ENCODE assay signal across 17 mouse cellular contexts in genomic region chr11:38075171-38075732, GRCm38 (mm10).
DNase-seq lines count a peak whose midpoint lies in the region; ATAC-seq and TF ChIP-seq lines count a peak whose summit lies in the region.
"Had no signal": no experiment of that assay in that cellular context is flagged by ENCODE, and none has a peak within 500 bp of the region (broad histone marks: within the 10 kb centered on the region; RNA-seq: fewer than 3 reads in every experiment).

No protein-coding gene starts in this region.

- no peaks in the 10 kb centered on the region for H3K9me3 ChIP-seq in forebrain, embryonic 15.5 days
- H3K9me3 ChIP-seq in forebrain, embryonic 11.5 days (ENCODE audit: control insufficient read depth, low read length) = no peaks in the 10 kb centered on the region
- H3K9me3 ChIP-seq in lung, embryonic 14.5 days (ENCODE audit: low read depth, low read length) = no peaks in the 10 kb centered on the region
- no peaks in the 10 kb centered on the region for H3K9me3 ChIP-seq in forebrain, embryonic 16.5 days (ENCODE audit: control insufficient read depth, low read length)
- H3K9me3 ChIP-seq in neural tube, embryonic 14.5 days (ENCODE audit: control insufficient read depth, low read length) = no peaks in the 10 kb centered on the region
- H3K9me3 ChIP-seq: embryonic facial prominence, embryonic 15.5 days had no signal

- no peak overlapping the region for H3K27ac ChIP-seq in forebrain, embryonic 15.5 days (replicated peaks)
- H3K27ac ChIP-seq in forebrain, embryonic 11.5 days (ENCODE audit: low read depth, low read length) = no peak overlapping the region
- no peak overlapping the region for H3K27ac ChIP-seq in lung, embryonic 14.5 days (ENCODE audit: low read depth)
- H3K27ac ChIP-seq in forebrain, embryonic 16.5 days (ENCODE audit: low read length) = no peak overlapping the region
- H3K27ac ChIP-seq in neural tube, embryonic 14.5 days (ENCODE audit: low read depth, low read length) = no peak overlapping the region
- H3K27ac ChIP-seq: embryonic facial prominence, embryonic 15.5 days; macrophage had no signal

- ATAC-seq in forebrain, embryonic 15.5 days (replicated peaks) = peak; percentile 41; the same call in 1 of the 2 replicates
- no peak for ATAC-seq in forebrain, embryonic 11.5 days (replicated peaks; ENCODE audit: low FRiP score)
- ATAC-seq in lung, embryonic 14.5 days (ENCODE audit: insufficient read depth) = no peak
- peak; percentile 61; the same call in 1 of the 2 replicates for ATAC-seq in forebrain, embryonic 16.5 days
- ATAC-seq in neural tube, embryonic 14.5 days (ENCODE audit: low read depth) = peak; percentile 70
- ATAC-seq: intestine, embryonic 16.5 days had no signal

- no peaks in the 10 kb centered on the region for H3K27me3 ChIP-seq in forebrain, embryonic 15.5 days
- H3K27me3 ChIP-seq in forebrain, embryonic 11.5 days (ENCODE audit: control insufficient read depth, insufficient read depth, low read length) = no peaks in the 10 kb centered on the region
- H3K27me3 ChIP-seq in lung, embryonic 14.5 days (ENCODE audit: insufficient read depth, low read length) = no peaks in the 10 kb centered on the region
- no peaks in the 10 kb centered on the region for H3K27me3 ChIP-seq in forebrain, embryonic 16.5 days (replicated peaks; ENCODE audit: control insufficient read depth, insufficient read depth, low read length)
- no peaks in the 10 kb centered on the region for H3K27me3 ChIP-seq in neural tube, embryonic 14.5 days (ENCODE audit: control insufficient read depth, insufficient read depth, low read length)
- H3K27me3 ChIP-seq: embryonic facial prominence, embryonic 15.5 days had no signal

- DNase-seq in forebrain, embryonic 11.5 days (ENCODE audit: low spot score) = no peak
- DNase-seq in lung, embryonic 14.5 days = peak; percentile 22
- no peak for DNase-seq in lung, postnatal 10 days
- no peak for DNase-seq in urinary bladder, postnatal 36 days (ENCODE audit: low spot score in 2 of 2)
- DNase-seq in cerebellum, adult 8-10 months = no peak
- DNase-seq: B cell, adult 2 months; cerebellum, adult 2 months; gastrocnemius, postnatal 25 days; heart, postnatal 14 days; right cerebral cortex, postnatal 25 days; thymus, postnatal 4 days had no signal

- no peak for TF ChIP-seq CTCF in lung, embryonic 14.5 days (IDR thresholded peaks at IDR 0.05; ENCODE audit: low read depth)

- no peak overlapping the region for H3K9ac ChIP-seq in forebrain, embryonic 15.5 days (replicated peaks)
- no peak overlapping the region for H3K9ac ChIP-seq in forebrain, embryonic 11.5 days (ENCODE audit: low read length)
- H3K9ac ChIP-seq in lung, embryonic 14.5 days = no peak overlapping the region
- no peak overlapping the region for H3K9ac ChIP-seq in forebrain, embryonic 16.5 days (replicated peaks; ENCODE audit: low read depth, low read length)
- no peak overlapping the region for H3K9ac ChIP-seq in neural tube, embryonic 14.5 days (replicated peaks; ENCODE audit: low read depth, low read length)
- H3K9ac ChIP-seq: embryonic facial prominence, embryonic 15.5 days had no signal

- H3K4me1 ChIP-seq in forebrain, embryonic 15.5 days = peaks cover 6% of the 10 kb centered on the region; the same call in 1 of the 2 replicates
- no peaks in the 10 kb centered on the region for H3K4me1 ChIP-seq in forebrain, embryonic 11.5 days (replicated peaks; ENCODE audit: control insufficient read depth, insufficient read depth, low read length)
- no peaks in the 10 kb centered on the region for H3K4me1 ChIP-seq in lung, embryonic 14.5 days (ENCODE audit: insufficient read depth)
- peaks cover 3% of the 10 kb centered on the region; the same call in 1 of the 2 replicates for H3K4me1 ChIP-seq in forebrain, embryonic 16.5 days (replicated peaks; ENCODE audit: control insufficient read depth, insufficient read depth, low read length)
- H3K4me1 ChIP-seq in neural tube, embryonic 14.5 days (ENCODE audit: control insufficient read depth, insufficient read depth, low read length) = no peaks in the 10 kb centered on the region
- H3K4me1 ChIP-seq: embryonic facial prominence, embryonic 15.5 days had no signal

- 42% methylated on average over 11 of the region's 11 CpGs for WGBS in forebrain, embryonic 15.5 days
- 72% methylated on average over 11 of the region's 11 CpGs for WGBS in forebrain, embryonic 11.5 days
- 60% methylated on average over 11 of the region's 11 CpGs for WGBS in lung, embryonic 14.5 days
- WGBS in forebrain, embryonic 16.5 days = 39% methylated on average over 11 of the region's 11 CpGs
- 50% methylated on average over 11 of the region's 11 CpGs for WGBS in neural tube, embryonic 14.5 days

- H3K36me3 ChIP-seq in forebrain, embryonic 15.5 days = no peaks in the 10 kb centered on the region
- no peaks in the 10 kb centered on the region for H3K36me3 ChIP-seq in forebrain, embryonic 11.5 days (ENCODE audit: control insufficient read depth, insufficient read depth, low read length)
- no peaks in the 10 kb centered on the region for H3K36me3 ChIP-seq in lung, embryonic 14.5 days (ENCODE audit: insufficient read depth)
- H3K36me3 ChIP-seq in forebrain, embryonic 16.5 days (ENCODE audit: control insufficient read depth, insufficient read depth) = no peaks in the 10 kb centered on the region
- H3K36me3 ChIP-seq in neural tube, embryonic 14.5 days (ENCODE audit: control insufficient read depth, insufficient read depth, low read length) = no peaks in the 10 kb centered on the region
- H3K36me3 ChIP-seq: embryonic facial prominence, embryonic 15.5 days had no signal

- no peak overlapping the region for H3K4me3 ChIP-seq in forebrain, embryonic 15.5 days
- no peak overlapping the region for H3K4me3 ChIP-seq in forebrain, embryonic 11.5 days (ENCODE audit: low read depth, low read length)
- H3K4me3 ChIP-seq in lung, embryonic 14.5 days (ENCODE audit: low read depth, low read length) = no peak overlapping the region
- H3K4me3 ChIP-seq in forebrain, embryonic 16.5 days (replicated peaks; ENCODE audit: low read length) = 0 out of 2 replicates have a peak overlapping the region, but pooled peaks have one; percentile 8
- no peak overlapping the region for H3K4me3 ChIP-seq in neural tube, embryonic 14.5 days (ENCODE audit: low read depth, low read length)
- H3K4me3 ChIP-seq: embryonic facial prominence, embryonic 15.5 days had no signal

- peak overlapping the region; percentile 27 for H3K4me2 ChIP-seq in forebrain, embryonic 15.5 days (replicated peaks)
- H3K4me2 ChIP-seq in forebrain, embryonic 11.5 days (ENCODE audit: low read depth, low read length, severe bottlenecking) = no peak overlapping the region
- no peak overlapping the region for H3K4me2 ChIP-seq in lung, embryonic 14.5 days
- peak overlapping the region; percentile 16 for H3K4me2 ChIP-seq in forebrain, embryonic 16.5 days (ENCODE audit: low read length)
- peak overlapping the region; percentile 29; the same call in 1 of the 2 replicates for H3K4me2 ChIP-seq in neural tube, embryonic 14.5 days (ENCODE audit: low read depth, low read length)
- H3K4me2 ChIP-seq: embryonic facial prominence, embryonic 15.5 days had no signal

Comparison
In these comparisons a context has a peak if more than half of its experiments do, and no peak if none do; other contexts are left out.
1. ATAC-seq: peak in forebrain, embryonic 15.5 days (single experiment), forebrain, embryonic 16.5 days (single experiment) and neural tube, embryonic 14.5 days (single experiment); none in forebrain, embryonic 11.5 days (single experiment) and lung, embryonic 14.5 days (single experiment).
2. H3K4me2 ChIP-seq: peak in forebrain, embryonic 15.5 days (single experiment), forebrain, embryonic 16.5 days (single experiment) and neural tube, embryonic 14.5 days (single experiment); none in forebrain, embryonic 11.5 days (single experiment) and lung, embryonic 14.5 days (single experiment).